Mouse (Mus musculus) ES-E14 (cell line): ENCODE measurements at regions not wholly inside any gene's neighbourhood (a gene's known extent, or its start where the extent isn't known, plus 50 kb on each side); places are given as distances from the start of the nearest gene placed in this dataset.

Experiments
- CHD2 ChIP-seq: IDR thresholded peaks from 2 replicates; pipeline ENCODE4 v1.6.1; 2014; ENCODE audit warnings: mild to moderate bottlenecking, low read depth, low read length, inconsistent platforms
- HCFC1 ChIP-seq: IDR thresholded peaks from 2 replicates; pipeline ENCODE4 v1.6.1; 2012; ENCODE audit warnings: low read length, inconsistent platforms, borderline replicate concordance; ENCODE audit not compliant: insufficient read depth
- ZC3H11A ChIP-seq: IDR thresholded peaks from 2 replicates; pipeline ENCODE4 v1.6.1; 2012; ENCODE audit warnings: low read depth, mild to moderate bottlenecking, inconsistent platforms, low read length, borderline replicate concordance
- ZNF384 ChIP-seq: IDR thresholded peaks from 2 replicates; pipeline ENCODE4 v1.6.1; 2012; ENCODE audit warnings: low read depth, low read length, inconsistent platforms

- TF ChIP-seq CHD2 (no peak), ZC3H11A (no peak), ZNF384 (no peak), HCFC1 (no peak)
Observed at GRCm38 (mm10) chr2:179380444-179380705, 61.9 kb upstream of the Cdh4 start.
